Mouse (Mus musculus) limb, embryonic 14.5 days (tissue): ENCODE results near the gene Taf10. TPM values are rescaled to one million over a fixed set of nuclear protein-coding genes. Genes with fewer than 3 reads are reported as not detected.
"Not testable (repeated sequence)": the region's sequence is repeated elsewhere in the genome, so short reads cannot be mapped to it uniquely, and the experiment has no call there.

Experiments used
- ATAC-seq: fragments of 200-750 bp; cut with Nextera tagmentation; 2 replicates; pipeline ENCODE4 v1.8.0; 2017; ENCODE audit warnings: low read depth, moderate number of reproducible peaks, moderate TSS enrichment; ENCODE audit not compliant: low FRiP score
- DNase-seq: peaks from one replicate; pipeline ENCODE4 v3.0.0-alpha.2; 2015; ENCODE audit warnings: low spot score
- H3K27ac ChIP-seq: fragments of 300-500 bp; sonication (generic); replicated peaks from 2 replicates; pipeline ENCODE4 v1.5.1; 2014; ENCODE audit warnings: low read depth, mild to moderate bottlenecking, low read length, moderate library complexity, mixed read lengths
- H3K27me3 ChIP-seq: fragments of 300-500 bp; sonication (generic); 2 replicates; pipeline ENCODE4 v1.6.1; 2014; ENCODE audit warnings: low read length, mixed read lengths; ENCODE audit not compliant: control insufficient read depth, insufficient read depth
- H3K36me3 ChIP-seq: fragments of 300-500 bp; sonication (generic); 2 replicates; pipeline ENCODE4 v1.6.1; 2014; ENCODE audit warnings: mild to moderate bottlenecking, low read length, moderate library complexity, mixed read lengths; ENCODE audit not compliant: control insufficient read depth, insufficient read depth
- H3K4me1 ChIP-seq: fragments of 300-500 bp; sonication (generic); 2 replicates; pipeline ENCODE4 v1.6.1; 2014; ENCODE audit warnings: antibody characterized with exemption, low read length, mixed read lengths; ENCODE audit not compliant: control insufficient read depth, insufficient read depth
- H3K4me2 ChIP-seq: fragments of 300-500 bp; sonication (generic); replicated peaks from 2 replicates; pipeline ENCODE4 v1.6.1; 2014; ENCODE audit warnings: low read depth, mild to moderate bottlenecking, low read length, moderate library complexity; ENCODE audit not compliant: severe bottlenecking
- H3K4me3 ChIP-seq: fragments of 300-500 bp; sonication (generic); replicated peaks from 2 replicates; pipeline ENCODE4 v1.5.1; 2014; ENCODE audit warnings: low read length
- H3K9ac ChIP-seq: fragments of 300-500 bp; sonication (generic); 2 replicates; pipeline ENCODE4 v1.6.1; 2014; ENCODE audit warnings: mild to moderate bottlenecking, low read depth, low read length, moderate library complexity; ENCODE audit not compliant: severe bottlenecking
- H3K9me3 ChIP-seq: fragments of 300-500 bp; sonication (generic); 2 replicates; pipeline ENCODE4 v1.6.1; 2016; ENCODE audit warnings: low read length; ENCODE audit not compliant: control insufficient read depth
- POLR2A ChIP-seq: fragments of 200-500 bp; IDR thresholded peaks from 2 replicates; pipeline ENCODE4 v1.8.0; 2012; ENCODE audit warnings: inconsistent platforms, mild to moderate bottlenecking, moderate library complexity, borderline replicate concordance; ENCODE audit not compliant: insufficient read depth, insufficient read length; ENCODE audit errors: extremely low read depth
- WGBS: fragments of 180-500 bp; shearing (Covaris S2); extraction: QIAGEN DNeasy Blood & Tissue Kit; methylation state at CpG from one replicate; pipeline ENCODE4 v1.1.7; 2014; 5-methylcytosine and 5-hydroxymethylcytosine counted together
- polyA plus RNA-seq, 2 experiments: library from polyadenylated mRNA; depleted of rRNA in 1 of 2; stranded (reverse) in 1 of 2; unstranded in 1 of 2; fragments of >200 nt; fragmentation: Nextera tagmentation in 1 of 2; extraction: Ambion mirVana in 1 of 2; gene quantifications; 2 replicates each; pipeline versions ENCODE4 v1.2.1 to v1.2.3; 2012 to 2014

Gene Taf10
- polyA plus RNA-seq, 2 experiments: 163 to 251 TPM

DNA sequence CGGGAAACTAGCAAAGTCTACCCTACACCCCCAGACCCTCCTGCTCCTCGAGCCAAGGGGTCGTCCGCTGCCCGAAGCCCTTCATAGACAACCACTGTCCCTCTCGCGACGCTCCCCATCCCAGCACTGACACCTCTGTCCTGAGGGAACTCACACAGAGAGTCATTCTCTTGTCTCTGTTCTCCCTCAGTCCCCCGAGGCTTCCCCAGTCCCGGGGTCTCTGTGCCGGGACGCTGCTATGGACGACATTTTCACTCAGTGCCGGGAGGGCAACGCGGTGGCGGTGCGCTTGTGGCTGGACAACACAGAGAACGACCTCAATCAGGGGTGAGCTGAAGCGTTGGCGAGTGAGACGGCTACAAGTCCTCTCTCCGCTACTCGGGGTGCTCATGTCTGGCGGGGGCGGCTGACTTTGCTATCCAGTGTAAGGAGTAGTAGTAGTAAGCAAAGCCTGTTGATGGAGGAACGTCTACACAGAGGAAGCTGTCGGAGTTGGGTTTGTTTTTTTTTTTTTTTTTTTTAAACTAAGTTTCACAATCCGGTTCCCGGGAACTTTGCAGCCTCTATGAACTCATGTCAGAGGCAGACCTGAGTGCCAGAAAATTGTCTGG lies 7.1 kb downstream of the Taf10 start, which contains the start of gene Rrp8:
Rrp8 (minus strand) TSS at position 475 of the 611 bp plus-strand sequence.
- H3K4me3 ChIP-seq: peak within 1 kb of the TSS; percentile 86
- 1% methylated on average over 29 of the region's 30 CpGs for WGBS
- no peaks in the 10 kb centered on the region for H3K9me3 ChIP-seq
- H3K4me1 ChIP-seq: peaks cover 25% of the 10 kb centered on the region
- DNase-seq: peak; percentile 17
- H3K36me3 ChIP-seq: peaks cover 51% of the 10 kb centered on the region
- H3K27ac ChIP-seq: peak within 1 kb of the TSS; percentile 85
- H3K9ac ChIP-seq: peak within 1 kb of the TSS; percentile 89
- TF ChIP-seq POLR2A: no peak
- no peak; the same call in 1 of the 2 replicates for ATAC-seq
- peak within 1 kb of the TSS; percentile 70 for H3K4me2 ChIP-seq
- no peaks in the 10 kb centered on the region for H3K27me3 ChIP-seq

DNA sequence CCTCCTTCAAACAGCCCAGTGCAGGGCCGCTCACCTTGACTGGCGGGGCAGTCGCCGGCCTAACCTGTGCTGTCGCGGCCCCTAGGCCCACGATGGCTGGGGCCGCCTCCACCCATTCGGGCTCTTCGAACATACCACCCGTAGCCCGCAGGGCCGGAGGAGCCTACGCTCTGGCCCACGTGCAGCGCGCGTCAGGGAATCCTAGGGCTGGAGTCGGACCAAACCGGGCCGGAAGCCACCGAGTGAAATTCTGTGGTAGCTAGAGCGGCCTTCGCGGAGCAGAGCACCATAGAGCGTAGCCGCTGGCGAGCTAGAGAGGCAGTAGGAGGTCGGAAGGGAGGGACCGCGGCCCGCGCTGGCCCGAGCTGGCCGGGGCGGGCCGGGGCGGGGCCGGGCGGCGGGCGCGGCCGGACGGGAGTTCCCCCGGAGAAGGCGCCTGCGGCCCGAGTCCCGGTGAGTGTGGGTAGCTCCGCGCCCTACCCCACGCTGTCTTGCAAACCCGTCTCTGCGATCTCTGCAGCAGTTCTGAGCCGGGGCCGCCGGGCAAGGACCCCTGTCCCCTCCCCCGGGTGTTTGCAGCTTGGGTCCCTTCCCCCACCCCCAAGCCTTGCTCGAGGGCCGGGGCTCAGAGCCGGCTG lies 7.8 kb downstream of the Taf10 start, which contains the start of gene Ilk:
Ilk (plus strand) TSS at position 329 of the 638 bp plus-strand sequence.
- H3K36me3 ChIP-seq: peaks cover 51% of the 10 kb centered on the region

DNA sequence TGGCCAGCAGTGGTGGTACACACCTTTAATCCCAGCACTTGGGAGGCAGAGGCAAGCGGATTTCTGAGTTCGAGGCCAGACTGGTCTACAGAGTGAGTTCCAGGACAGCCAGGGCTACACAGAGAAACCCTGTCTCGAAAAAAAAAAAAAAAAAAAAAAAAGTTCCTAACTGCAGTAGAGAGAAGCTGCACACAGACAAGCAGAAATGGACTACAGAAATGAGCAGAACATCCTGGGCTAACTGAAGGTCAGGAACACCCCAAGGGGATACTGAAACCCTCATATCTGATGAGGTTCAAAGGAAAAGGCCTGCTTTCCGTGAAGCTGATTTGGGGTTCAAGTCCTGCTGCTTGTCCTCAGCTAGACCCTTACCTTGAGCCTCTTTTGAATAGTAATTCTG lies 8.7 kb downstream of the Taf10 start:
- peak overlapping the region; percentile 70 for H3K4me2 ChIP-seq
- H3K9ac ChIP-seq: peak overlapping the region; percentile 89
- not testable (repeated sequence) for ATAC-seq, H3K27me3 ChIP-seq, DNase-seq, H3K9me3 ChIP-seq
- H3K4me1 ChIP-seq: peaks cover 25% of the 10 kb centered on the region
- 43% methylated on average over 4 of the region's 4 CpGs for WGBS
- peaks cover 45% of the 10 kb centered on the region for H3K36me3 ChIP-seq
- H3K4me3 ChIP-seq: peak overlapping the region; percentile 86
- peak overlapping the region; percentile 85 for H3K27ac ChIP-seq

More for the DNA sequence above, 7.8 kb downstream of the Taf10 start, which contains the start of gene Ilk:
- peaks cover 25% of the 10 kb centered on the region for H3K4me1 ChIP-seq
- peak within 1 kb of the TSS; percentile 85 for H3K27ac ChIP-seq
- TF ChIP-seq POLR2A: peak; percentile 34; the same call in 1 of the 2 replicates
- ATAC-seq (peak; percentile 96), DNase-seq (peak; percentile 92)
- H3K4me3 ChIP-seq: peak within 1 kb of the TSS; percentile 86
- peak within 1 kb of the TSS; percentile 89 for H3K9ac ChIP-seq
- no peaks in the 10 kb centered on the region for H3K9me3 ChIP-seq
- under 1% methylated on average over 32 of the region's 62 CpGs for WGBS
- H3K4me2 ChIP-seq: peak within 1 kb of the TSS; percentile 70
- no peaks in the 10 kb centered on the region for H3K27me3 ChIP-seq

DNA sequence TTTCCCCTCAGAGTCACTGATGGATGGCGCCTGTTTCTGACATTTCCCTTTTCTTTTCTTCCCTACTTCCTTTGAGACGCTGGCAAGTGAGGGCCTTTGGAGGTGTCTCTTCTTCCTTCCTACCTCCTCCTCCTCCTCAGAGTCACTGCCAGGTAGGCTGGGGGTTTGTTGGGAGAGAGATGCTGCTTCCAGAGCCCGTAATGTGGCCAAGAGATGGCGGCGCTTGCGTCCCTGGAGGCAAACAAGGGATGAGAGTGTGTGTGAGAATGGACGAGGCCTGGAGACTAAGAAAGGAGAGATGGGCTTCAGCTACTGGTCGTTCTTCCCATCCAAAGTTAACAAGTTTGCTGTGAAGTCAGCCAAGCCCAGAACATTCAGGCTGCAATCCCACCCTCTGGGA lies 9.3 kb downstream of the Taf10 start:
- Histone ChIP-seq H3K9ac (no peak overlapping the region), H3K4me2 (no peak overlapping the region; the same call in 1 of the 2 replicates), H3K27me3 (no peaks in the 10 kb centered on the region), H3K36me3 (peaks cover 39% of the 10 kb centered on the region), H3K27ac (no peak overlapping the region), H3K4me1 (peaks cover 25% of the 10 kb centered on the region), H3K4me3 (no peak overlapping the region), H3K9me3 (no peaks in the 10 kb centered on the region)
- WGBS: 88% methylated on average over 8 of the region's 8 CpGs
- no peak for TF ChIP-seq POLR2A
- no peak for DNase-seq
- ATAC-seq: no peak

DNA sequence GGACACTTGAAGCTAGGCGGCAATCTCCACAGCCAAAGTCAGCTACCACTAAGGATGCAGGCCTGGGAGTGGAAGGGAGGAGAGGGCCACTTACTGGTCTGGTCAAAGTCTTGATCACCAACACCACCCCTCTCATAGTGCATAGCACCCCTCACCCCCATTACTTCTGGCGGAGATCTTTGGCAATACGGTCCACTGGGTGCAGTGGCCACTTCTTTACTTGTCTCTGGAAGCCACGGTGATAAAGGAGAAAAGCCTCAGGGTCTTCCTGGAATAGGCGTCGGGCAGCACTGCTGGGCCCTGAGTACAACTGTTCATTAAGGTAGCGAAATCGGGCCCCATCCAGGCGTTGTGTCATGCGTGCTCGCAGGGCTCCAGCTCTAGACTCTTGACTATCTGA lies 10.3 kb downstream of the Taf10 start:
- Histone ChIP-seq H3K9me3 (no peaks in the 10 kb centered on the region), H3K4me1 (peaks cover 21% of the 10 kb centered on the region), H3K4me3 (no peak overlapping the region), H3K4me2 (no peak overlapping the region), H3K9ac (no peak overlapping the region), H3K27me3 (no peaks in the 10 kb centered on the region), H3K27ac (no peak overlapping the region), H3K36me3 (peaks cover 46% of the 10 kb centered on the region)
- DNase-seq (no peak), ATAC-seq (no peak)
- no peak for TF ChIP-seq POLR2A
- 96% methylated on average over 11 of the region's 11 CpGs for WGBS
